Mouse (Mus musculus): ENCODE measurements around the gene Ddx46.

The Ddx46 gene

DNA sequence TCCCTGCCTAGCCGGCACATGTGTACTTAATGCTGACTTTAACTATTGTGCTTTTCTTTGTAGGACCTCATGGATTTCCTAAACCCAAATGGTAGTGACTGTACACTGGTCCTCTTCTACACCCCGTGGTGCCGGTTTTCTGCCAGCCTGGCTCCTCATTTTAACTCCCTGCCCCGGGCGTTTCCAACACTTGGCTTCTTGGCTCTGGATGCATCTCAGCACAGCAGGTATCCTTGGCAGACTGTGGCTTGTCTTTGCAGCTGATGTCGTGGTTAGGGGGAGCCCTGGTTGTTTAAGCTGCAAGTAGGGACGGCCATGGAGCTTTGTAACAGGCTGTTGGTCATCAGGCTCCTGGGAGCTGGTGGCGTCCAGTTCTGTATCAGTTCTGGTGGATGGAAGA, 86.7 kb downstream of the Ddx46 start:
- no peak for DNase-seq (ENCODE audit: low spot score in 2 of 2)

DNA sequence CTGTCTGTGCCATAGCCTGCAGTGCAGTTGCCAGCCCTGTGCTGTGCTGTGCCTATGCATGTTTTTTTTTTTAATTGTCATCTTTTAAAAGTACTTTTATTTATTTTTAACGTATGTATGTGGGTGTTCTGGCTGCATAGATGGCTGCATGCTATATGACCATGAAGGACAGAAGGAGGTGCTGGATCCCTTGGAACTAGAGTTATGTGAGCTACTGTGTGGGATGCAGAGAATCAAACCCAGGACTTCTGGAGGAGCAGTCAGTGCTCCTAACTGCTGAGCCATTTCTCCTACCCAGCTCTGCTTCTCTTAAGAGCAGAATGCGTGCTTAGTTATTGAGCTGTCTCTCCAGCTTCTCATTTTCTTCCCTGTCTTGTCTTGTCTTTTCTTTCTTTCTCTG, 87.2 kb downstream of the Ddx46 start:
- no peak for DNase-seq (ENCODE audit: low spot score in 2 of 2)

- DNase-seq (ENCODE audit: low spot score in 2 of 2), result no peak
Measured at GRCm38 (mm10) chr13:55726598-55727119, 91.8 kb downstream of the Ddx46 start.

- DNase-seq (ENCODE audit: low spot score in 2 of 2), result peak; percentile 65 to 70
Measured at GRCm38 (mm10) chr13:55727120-55727838, 92.5 kb downstream of the Ddx46 start, which contains the start of gene Pcbd2. Gene Pcbd2 (plus strand): TSS chr13:55727368.

- peak; percentile 38 to 42 for DNase-seq (ENCODE audit: low spot score in 2 of 2)
Measured at GRCm38 (mm10) chr13:55727839-55728238, 93.0 kb downstream of the Ddx46 start.

DNA sequence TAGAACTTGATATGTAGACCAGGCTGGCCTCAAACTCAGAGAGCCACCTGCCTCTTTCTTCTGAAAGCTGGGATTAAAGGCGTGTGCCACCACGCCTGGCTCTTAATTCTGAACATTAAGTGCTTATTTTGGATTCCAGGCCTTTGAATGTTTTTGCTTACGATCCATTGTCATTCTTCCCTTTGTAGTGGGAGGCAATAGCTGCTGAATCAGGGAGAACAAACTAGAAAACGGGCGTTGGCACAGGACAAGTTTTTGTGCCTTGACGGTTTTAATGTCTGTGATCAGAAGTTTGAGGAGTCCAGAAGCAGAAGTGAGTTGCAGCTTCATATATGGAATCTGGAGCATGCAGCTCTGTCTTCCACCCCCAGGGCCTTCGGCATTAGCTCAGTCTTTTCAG, 95.9 kb downstream of the Ddx46 start:
- DNase-seq (ENCODE audit: low spot score in 2 of 2), result no peak
